Mouse (Mus musculus) liver, embryonic 13.5 days (tissue): ENCODE measurements at regions not wholly inside any gene's neighbourhood (a gene's known extent, or its start where the extent isn't known, plus 50 kb on each side); places are given as distances from the start of the nearest gene placed in this dataset.

Experiments used
- ATAC-seq: fragments of 200-750 bp; cut with Nextera tagmentation; 2 replicates; pipeline ENCODE4 v1.8.0; 2017; ENCODE audit warnings: low read depth, mild to moderate bottlenecking, moderate number of reproducible peaks, moderate library complexity
- DNase-seq: peaks from one replicate; pipeline ENCODE4 v3.0.0; 2022
- H3K27ac ChIP-seq: fragments of 300-500 bp; sonication (generic); 2 replicates; pipeline ENCODE4 v1.5.1; 2015; ENCODE audit warnings: moderate library complexity, mild to moderate bottlenecking, inconsistent platforms
- H3K27me3 ChIP-seq: fragments of 300-500 bp; sonication (generic); 2 replicates; pipeline ENCODE4 v1.6.1; 2015; ENCODE audit warnings: mild to moderate bottlenecking, inconsistent platforms
- H3K36me3 ChIP-seq: fragments of 300-500 bp; sonication (generic); 2 replicates; pipeline ENCODE4 v1.6.1; 2015; ENCODE audit warnings: mild to moderate bottlenecking, inconsistent platforms
- H3K4me1 ChIP-seq: fragments of 300-500 bp; sonication (generic); replicated peaks from 2 replicates; pipeline ENCODE4 v1.6.1; 2015; ENCODE audit warnings: inconsistent platforms
- H3K4me2 ChIP-seq: fragments of 300-500 bp; sonication (generic); 2 replicates; pipeline ENCODE4 v1.6.1; 2015; ENCODE audit warnings: inconsistent platforms, mild to moderate bottlenecking, moderate library complexity
- H3K4me3 ChIP-seq: fragments of 300-500 bp; sonication (generic); replicated peaks from 2 replicates; pipeline ENCODE4 v1.5.1; 2015; ENCODE audit warnings: mild to moderate bottlenecking, inconsistent platforms
- H3K9ac ChIP-seq: fragments of 300-500 bp; sonication (generic); 2 replicates; pipeline ENCODE4 v1.6.1; 2015; ENCODE audit warnings: mild to moderate bottlenecking, inconsistent platforms
- H3K9me3 ChIP-seq: fragments of 300-500 bp; sonication (generic); replicated peaks from 2 replicates; pipeline ENCODE4 v1.6.1; 2016; ENCODE audit warnings: inconsistent platforms
- WGBS: fragments of 180-500 bp; shearing (Covaris S2); methylation state at CpG from one replicate; pipeline ENCODE4 v1.1.7; 2015; ENCODE audit not compliant: insufficient replicate concordance; 5-methylcytosine and 5-hydroxymethylcytosine counted together

- Histone ChIP-seq H3K9ac (no peak overlapping the region), H3K4me1 (no peaks in the 10 kb centered on the region), H3K4me3 (no peak overlapping the region), H3K36me3 (no peaks in the 10 kb centered on the region), H3K27ac (no peak overlapping the region), H3K9me3 (no peaks in the 10 kb centered on the region), H3K4me2 (no peak overlapping the region), H3K27me3 (no peaks in the 10 kb centered on the region)
- no peak for DNase-seq
- WGBS = 60% methylated on average over 4 of the region's 4 CpGs
- ATAC-seq = no peak
Observed at GRCm38 (mm10) chr17:15311822-15312221, 64.8 kb downstream of the Dll1 start.

- H3K9me3 ChIP-seq = no peaks in the 10 kb centered on the region
- H3K36me3 ChIP-seq = no peaks in the 10 kb centered on the region
- no peak overlapping the region for H3K27ac ChIP-seq
- H3K27me3 ChIP-seq = no peaks in the 10 kb centered on the region
- H3K4me3 ChIP-seq = no peak overlapping the region
- DNase-seq (no peak), ATAC-seq (no peak)
- no peaks in the 10 kb centered on the region for H3K4me1 ChIP-seq
- no peak overlapping the region for H3K9ac ChIP-seq
- no peak overlapping the region for H3K4me2 ChIP-seq
- 44% methylated on average over 2 of the region's 2 CpGs for WGBS
Observed at GRCm38 (mm10) chr17:15310465-15310864, 66.2 kb downstream of the Dll1 start.

GRCm38 (mm10) chr17:15302110-15302509 lies 74.6 kb downstream of the Dll1 start:
- no peaks in the 10 kb centered on the region for H3K36me3 ChIP-seq
- no peaks in the 10 kb centered on the region for H3K27me3 ChIP-seq
- no peak overlapping the region for H3K4me3 ChIP-seq
- H3K4me2 ChIP-seq = no peak overlapping the region
- no peak overlapping the region for H3K27ac ChIP-seq
- DNase-seq (no peak), ATAC-seq (no peak)
- H3K9me3 ChIP-seq = no peaks in the 10 kb centered on the region
- no peak overlapping the region for H3K9ac ChIP-seq
- H3K4me1 ChIP-seq = no peaks in the 10 kb centered on the region
- WGBS = 16% methylated on average over 1 of the region's 1 CpGs

GRCm38 (mm10) chr17:15299743-15300371 lies 76.8 kb downstream of the Dll1 start:
- Histone ChIP-seq H3K9ac (no peak overlapping the region), H3K4me1 (no peaks in the 10 kb centered on the region), H3K4me3 (no peak overlapping the region), H3K9me3 (no peaks in the 10 kb centered on the region), H3K4me2 (no peak overlapping the region), H3K36me3 (no peaks in the 10 kb centered on the region), H3K27me3 (no peaks in the 10 kb centered on the region), H3K27ac (no peak overlapping the region)
- DNase-seq (no peak), ATAC-seq (no peak)
- 44% methylated on average over 13 of the region's 13 CpGs for WGBS

- Histone ChIP-seq H3K27me3 (no peaks in the 10 kb centered on the region), H3K36me3 (no peaks in the 10 kb centered on the region), H3K4me2 (no peak overlapping the region), H3K4me1 (no peaks in the 10 kb centered on the region), H3K27ac (no peak overlapping the region), H3K4me3 (no peak overlapping the region), H3K9ac (no peak overlapping the region), H3K9me3 (no peaks in the 10 kb centered on the region)
- 59% methylated on average over 5 of the region's 5 CpGs for WGBS
- ATAC-seq (no peak), DNase-seq (no peak)
Observed at GRCm38 (mm10) chr17:15294165-15294585, 82.5 kb downstream of the Dll1 start.

- Histone ChIP-seq H3K9ac (no peak overlapping the region), H3K9me3 (no peaks in the 10 kb centered on the region), H3K4me1 (no peaks in the 10 kb centered on the region), H3K36me3 (no peaks in the 10 kb centered on the region), H3K4me3 (no peak overlapping the region), H3K27me3 (no peaks in the 10 kb centered on the region), H3K4me2 (no peak overlapping the region), H3K27ac (no peak overlapping the region)
- DNase-seq (no peak), ATAC-seq (no peak)
- WGBS = 68% methylated on average over 11 of the region's 11 CpGs
Observed at GRCm38 (mm10) chr17:15292490-15293070, 84.1 kb downstream of the Dll1 start.

GRCm38 (mm10) chr17:15291626-15292025 lies 85.0 kb downstream of the Dll1 start:
- H3K4me2 ChIP-seq = no peak overlapping the region
- ATAC-seq (no peak), DNase-seq (no peak)
- no peaks in the 10 kb centered on the region for H3K9me3 ChIP-seq
- no peaks in the 10 kb centered on the region for H3K27me3 ChIP-seq
- no peaks in the 10 kb centered on the region for H3K36me3 ChIP-seq
- H3K4me1 ChIP-seq = no peaks in the 10 kb centered on the region
- no peak overlapping the region for H3K4me3 ChIP-seq
- no peak overlapping the region for H3K27ac ChIP-seq
- 48% methylated on average over 4 of the region's 4 CpGs for WGBS
- H3K9ac ChIP-seq = no peak overlapping the region

- Histone ChIP-seq H3K27ac (no peak overlapping the region), H3K9ac (no peak overlapping the region), H3K36me3 (no peaks in the 10 kb centered on the region), H3K9me3 (no peaks in the 10 kb centered on the region), H3K4me2 (no peak overlapping the region), H3K4me3 (no peak overlapping the region), H3K4me1 (no peaks in the 10 kb centered on the region), H3K27me3 (no peaks in the 10 kb centered on the region)
- DNase-seq = no peak
- WGBS = 71% methylated on average over 1 of the region's 1 CpGs
- no peak for ATAC-seq
Observed at GRCm38 (mm10) chr17:15290326-15290725, 86.3 kb downstream of the Dll1 start.

GRCm38 (mm10) chr17:15289062-15289461 lies 87.6 kb downstream of the Dll1 start:
- no peak for DNase-seq
- H3K4me2 ChIP-seq = no peak overlapping the region
- no peak for ATAC-seq
- 56% methylated on average over 5 of the region's 5 CpGs for WGBS
- H3K36me3 ChIP-seq = no peaks in the 10 kb centered on the region
- H3K9me3 ChIP-seq = no peaks in the 10 kb centered on the region
- H3K27ac ChIP-seq = no peak overlapping the region
- H3K4me1 ChIP-seq = no peaks in the 10 kb centered on the region
- H3K9ac ChIP-seq = no peak overlapping the region
- H3K27me3 ChIP-seq = no peaks in the 10 kb centered on the region
- H3K4me3 ChIP-seq = no peak overlapping the region

GRCm38 (mm10) chr17:15288640-15289039 lies 88.0 kb downstream of the Dll1 start:
- H3K27me3 ChIP-seq = no peaks in the 10 kb centered on the region
- no peak overlapping the region for H3K9ac ChIP-seq
- no peak overlapping the region for H3K4me2 ChIP-seq
- H3K9me3 ChIP-seq = no peaks in the 10 kb centered on the region
- ATAC-seq (no peak), DNase-seq (no peak)
- no peak overlapping the region for H3K27ac ChIP-seq
- H3K36me3 ChIP-seq = no peaks in the 10 kb centered on the region
- H3K4me3 ChIP-seq = no peak overlapping the region
- WGBS = 57% methylated on average over 8 of the region's 8 CpGs
- H3K4me1 ChIP-seq = no peaks in the 10 kb centered on the region

GRCm38 (mm10) chr17:15286596-15286995 lies 90.1 kb downstream of the Dll1 start:
- ATAC-seq (no peak), DNase-seq (no peak)
- Histone ChIP-seq H3K27me3 (no peaks in the 10 kb centered on the region), H3K36me3 (no peaks in the 10 kb centered on the region), H3K9ac (no peak overlapping the region), H3K9me3 (no peaks in the 10 kb centered on the region), H3K4me1 (no peaks in the 10 kb centered on the region), H3K27ac (no peak overlapping the region), H3K4me3 (no peak overlapping the region), H3K4me2 (no peak overlapping the region)
- WGBS = 52% methylated on average over 2 of the region's 2 CpGs

GRCm38 (mm10) chr17:15285399-15286043 lies 91.2 kb downstream of the Dll1 start:
- Histone ChIP-seq H3K36me3 (no peaks in the 10 kb centered on the region), H3K9ac (no peak overlapping the region), H3K4me3 (no peak overlapping the region), H3K9me3 (no peaks in the 10 kb centered on the region), H3K4me2 (no peak overlapping the region), H3K4me1 (no peaks in the 10 kb centered on the region), H3K27me3 (no peaks in the 10 kb centered on the region), H3K27ac (no peak overlapping the region)
- WGBS = 55% methylated on average over 7 of the region's 7 CpGs
- ATAC-seq = no peak
- DNase-seq = no peak
